Mouse (Mus musculus): ENCODE data around the gene Cerk. TPM values are rescaled to one million over a fixed set of nuclear protein-coding genes. Genes with fewer than 3 reads are reported as not detected.

Cerk gene
- polyA plus RNA-seq, 1 experiment = 20.8 TPM

DNA sequence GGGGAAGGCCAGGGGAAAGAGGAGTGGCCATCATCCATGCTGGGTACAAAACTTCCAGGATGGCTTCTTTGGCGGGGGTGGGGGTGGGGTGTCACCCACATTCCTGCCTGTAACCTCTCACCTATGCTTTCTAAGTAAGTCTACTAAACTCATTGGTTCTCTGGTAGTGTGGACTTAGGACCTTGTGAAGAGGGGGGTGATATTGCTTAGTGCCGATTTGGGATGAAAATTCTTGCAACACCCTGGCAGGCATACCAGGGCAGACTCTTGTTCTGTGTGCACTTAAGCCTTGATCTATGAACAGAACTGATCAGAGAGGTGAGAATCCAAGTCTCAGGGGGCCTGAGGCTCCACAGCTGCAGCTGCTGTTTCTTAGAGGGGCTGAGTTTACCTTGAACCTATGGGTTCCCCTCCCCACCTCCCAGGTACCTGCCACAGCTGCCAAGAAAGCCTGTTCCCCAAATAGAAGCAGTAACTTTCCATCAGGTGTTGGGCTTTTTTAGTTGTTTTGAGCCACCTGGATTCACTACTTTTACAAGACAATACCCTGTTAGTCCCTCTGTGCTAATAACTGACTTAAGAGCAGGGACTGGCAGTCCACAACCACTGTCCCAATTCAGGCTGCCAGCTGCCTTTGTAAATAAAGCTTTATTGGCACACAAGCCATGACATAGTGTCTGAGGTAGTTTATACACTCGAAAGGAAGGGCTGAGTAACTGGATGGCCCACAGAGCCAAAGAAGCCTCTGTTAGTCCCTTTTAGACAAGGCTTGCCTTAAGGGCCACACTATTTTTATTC is 10.5 kb downstream of the Cerk start:
- 66% methylated on average over 3 of the region's 3 CpGs for WGBS
- H3K27ac ChIP-seq (ENCODE audit: insufficient read depth, low read depth, low read length) = no peak overlapping the region
- H3K4me1 ChIP-seq (ENCODE audit: control insufficient read depth, insufficient read depth, low read length) = peaks cover 11% of the 10 kb centered on the region; the same call in 1 of the 2 replicates
- DNase-seq = no peak
- no peaks in the 10 kb centered on the region for H3K27me3 ChIP-seq (replicated peaks; ENCODE audit: control insufficient read depth, insufficient read depth, low read length)
- H3K4me3 ChIP-seq (ENCODE audit: insufficient read depth, low read depth, low read length) = no peak overlapping the region
- no peak for TF ChIP-seq POLR2A (IDR thresholded peaks at IDR 0.05; ENCODE audit: low read depth, low read length)
- TF ChIP-seq CTCF (conservative IDR thresholded peaks at IDR 0.05; ENCODE audit: insufficient read depth, insufficient read length, low read depth, low read length) = no peak
- H3K36me3 ChIP-seq (ENCODE audit: control insufficient read depth, insufficient read depth, low read length) = no peaks in the 10 kb centered on the region

DNA sequence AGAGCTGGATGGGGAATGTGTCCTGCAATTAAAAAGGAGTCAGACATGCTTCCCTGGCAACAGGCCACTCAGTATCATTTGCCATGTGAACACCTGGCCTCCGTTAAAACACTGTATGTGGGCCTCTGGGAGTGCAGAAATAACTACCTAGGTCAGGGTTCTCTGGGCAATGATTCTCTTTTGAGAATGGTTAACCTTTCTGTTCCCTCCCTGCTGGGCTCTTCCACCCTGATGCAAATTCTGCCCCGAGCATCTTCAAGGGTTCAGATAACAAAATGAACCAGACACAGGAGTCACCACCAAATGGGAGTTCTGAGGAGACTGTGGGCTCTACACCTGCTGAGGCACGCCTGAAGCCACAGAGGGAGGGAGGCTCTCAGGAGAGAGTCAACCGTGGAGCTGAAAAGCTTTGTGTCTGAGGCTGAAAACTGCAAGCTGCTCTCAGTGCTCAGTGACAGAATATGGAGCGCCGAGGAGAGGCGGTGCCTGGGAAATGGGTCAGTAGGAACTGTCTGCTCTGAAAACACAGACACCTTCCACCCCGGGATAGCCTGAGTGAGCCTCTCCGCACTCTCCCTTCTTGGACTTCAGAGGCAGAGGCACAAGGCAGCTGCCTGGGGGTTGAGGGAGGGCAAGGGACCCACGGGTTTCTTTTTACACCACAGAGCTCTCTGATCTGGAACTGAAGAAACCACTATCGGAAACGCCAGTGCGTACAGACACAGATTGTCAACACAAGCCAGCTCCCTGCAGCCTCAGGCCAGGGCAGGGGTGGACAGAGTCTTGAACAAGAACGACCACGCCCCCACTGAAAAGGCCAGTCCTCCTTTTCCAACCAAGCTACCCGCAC is 12.6 kb downstream of the Cerk start:
- no peaks in the 10 kb centered on the region for H3K27me3 ChIP-seq (replicated peaks; ENCODE audit: control insufficient read depth, insufficient read depth, low read length)
- H3K4me1 ChIP-seq (ENCODE audit: control insufficient read depth, insufficient read depth, low read length) = peaks cover 22% of the 10 kb centered on the region
- no peaks in the 10 kb centered on the region for H3K36me3 ChIP-seq (ENCODE audit: control insufficient read depth, insufficient read depth, low read length)
- peak; percentile 54 for DNase-seq
- H3K27ac ChIP-seq (ENCODE audit: insufficient read depth, low read depth, low read length) = no peak overlapping the region
- H3K4me3 ChIP-seq (ENCODE audit: insufficient read depth, low read depth, low read length) = no peak overlapping the region
- 26% methylated on average over 16 of the region's 16 CpGs for WGBS
- TF ChIP-seq CTCF (conservative IDR thresholded peaks at IDR 0.05; ENCODE audit: insufficient read depth, insufficient read length, low read depth, low read length) (no peak), POLR2A (IDR thresholded peaks at IDR 0.05; ENCODE audit: low read depth, low read length) (no peak)

DNA sequence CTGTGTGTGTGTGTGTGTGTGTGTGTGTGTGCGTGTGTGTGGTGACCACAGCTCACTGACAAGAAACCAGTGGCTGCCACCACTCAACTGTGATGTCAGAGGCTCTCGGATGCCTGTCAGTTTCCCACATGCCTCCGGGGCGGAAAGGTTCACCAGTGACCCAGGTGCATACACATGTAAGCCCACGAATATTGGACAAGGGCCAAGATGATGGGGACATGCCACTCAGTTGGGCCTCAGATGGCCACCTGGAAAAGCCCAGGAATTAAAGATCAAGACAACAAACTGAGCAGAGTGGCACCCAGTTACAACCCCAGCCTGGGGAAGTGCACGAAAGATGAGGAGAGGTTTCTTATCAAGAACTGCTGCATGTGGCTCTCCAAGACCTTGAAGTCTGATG is 13.4 kb downstream of the Cerk start:
- H3K27me3 ChIP-seq (replicated peaks; ENCODE audit: control insufficient read depth, insufficient read depth, low read length) = no peaks in the 10 kb centered on the region
- DNase-seq = no peak
- H3K27ac ChIP-seq (ENCODE audit: insufficient read depth, low read depth, low read length) = no peak overlapping the region
- H3K4me3 ChIP-seq (ENCODE audit: insufficient read depth, low read depth, low read length) = no peak overlapping the region
- 70% methylated on average over 6 of the region's 6 CpGs for WGBS
- H3K4me1 ChIP-seq (ENCODE audit: control insufficient read depth, insufficient read depth, low read length) = peaks cover 28% of the 10 kb centered on the region
- no peaks in the 10 kb centered on the region for H3K36me3 ChIP-seq (ENCODE audit: control insufficient read depth, insufficient read depth, low read length)
- TF ChIP-seq POLR2A (IDR thresholded peaks at IDR 0.05; ENCODE audit: low read depth, low read length) (no peak), CTCF (conservative IDR thresholded peaks at IDR 0.05; ENCODE audit: insufficient read depth, insufficient read length, low read depth, low read length) (no peak)

DNA sequence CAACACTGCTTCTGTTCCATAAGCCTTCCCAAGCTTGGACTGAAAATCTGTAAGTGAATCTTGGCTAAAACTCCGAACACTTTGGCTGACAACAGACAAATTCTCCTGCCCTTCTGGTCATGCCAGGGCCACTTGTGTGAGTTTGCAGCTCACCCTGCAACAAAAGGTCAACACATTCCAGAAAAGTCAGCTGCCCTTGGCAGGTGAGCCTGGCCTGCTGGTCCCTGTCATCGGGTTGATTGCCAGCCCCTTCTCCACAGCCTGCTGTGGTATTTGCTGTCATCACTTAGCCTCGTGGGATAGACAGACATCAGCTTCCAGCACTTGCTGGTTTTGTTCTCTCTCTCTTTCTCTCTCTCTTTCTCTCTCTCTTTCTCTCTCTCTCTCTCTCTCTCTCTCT is 13.8 kb downstream of the Cerk start:
- Histone ChIP-seq H3K36me3 (ENCODE audit: control insufficient read depth, insufficient read depth, low read length) (no peaks in the 10 kb centered on the region), H3K4me1 (ENCODE audit: control insufficient read depth, insufficient read depth, low read length) (peaks cover 28% of the 10 kb centered on the region), H3K4me3 (ENCODE audit: insufficient read depth, low read depth, low read length) (no peak overlapping the region), H3K27me3 (replicated peaks; ENCODE audit: control insufficient read depth, insufficient read depth, low read length) (no peaks in the 10 kb centered on the region), H3K27ac (ENCODE audit: insufficient read depth, low read depth, low read length) (no peak overlapping the region)
- DNase-seq = no peak
- TF ChIP-seq CTCF (conservative IDR thresholded peaks at IDR 0.05; ENCODE audit: insufficient read depth, insufficient read length, low read depth, low read length) (no peak), POLR2A (IDR thresholded peaks at IDR 0.05; ENCODE audit: low read depth, low read length) (no peak)
- 45% methylated on average over 3 of the region's 3 CpGs for WGBS

DNA sequence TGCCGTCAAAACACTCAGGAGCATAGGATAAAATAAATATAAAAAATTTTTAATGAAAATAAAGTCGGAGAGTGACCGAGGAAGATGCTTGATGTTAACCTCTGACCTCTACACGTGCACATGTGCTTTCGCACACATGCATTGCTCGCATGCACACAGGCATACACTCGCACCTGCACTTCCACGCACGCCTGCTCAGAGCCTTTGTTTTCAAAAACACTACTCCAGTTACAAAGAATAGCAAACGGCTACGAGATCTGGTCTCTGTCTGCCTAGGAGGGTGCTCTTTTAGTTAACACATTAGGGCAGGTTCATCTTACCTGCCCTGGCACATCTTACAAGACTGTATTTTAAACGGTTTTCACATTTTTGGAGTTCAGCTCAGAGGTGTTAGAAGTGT is 14.6 kb downstream of the Cerk start:
- 81% methylated on average over 12 of the region's 12 CpGs for WGBS
- no peaks in the 10 kb centered on the region for H3K27me3 ChIP-seq (replicated peaks; ENCODE audit: control insufficient read depth, insufficient read depth, low read length)
- peaks cover 28% of the 10 kb centered on the region for H3K4me1 ChIP-seq (ENCODE audit: control insufficient read depth, insufficient read depth, low read length)
- TF ChIP-seq POLR2A (IDR thresholded peaks at IDR 0.05; ENCODE audit: low read depth, low read length) = no peak
- no peak for TF ChIP-seq CTCF (conservative IDR thresholded peaks at IDR 0.05; ENCODE audit: insufficient read depth, insufficient read length, low read depth, low read length)
- H3K36me3 ChIP-seq (ENCODE audit: control insufficient read depth, insufficient read depth, low read length) = no peaks in the 10 kb centered on the region
- H3K4me3 ChIP-seq (ENCODE audit: insufficient read depth, low read depth, low read length) = no peak overlapping the region
- no peak for DNase-seq
- H3K27ac ChIP-seq (ENCODE audit: insufficient read depth, low read depth, low read length) = no peak overlapping the region

DNA sequence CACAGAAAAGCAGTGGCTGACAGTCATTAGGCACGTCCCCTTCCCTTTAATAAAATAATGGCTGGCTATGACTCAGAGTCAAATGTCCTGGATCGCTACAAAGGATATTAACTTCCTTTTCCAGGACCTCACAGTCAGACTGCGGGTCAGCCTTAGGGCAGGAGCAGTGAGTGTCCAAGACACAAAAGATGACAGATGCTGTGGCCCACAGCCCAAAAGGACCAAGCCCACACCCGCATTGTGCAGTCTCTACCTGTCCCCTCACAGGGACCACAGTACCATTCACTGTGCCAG is 16.2 kb downstream of the Cerk start:
- Histone ChIP-seq H3K4me3 (ENCODE audit: insufficient read depth, low read depth, low read length) (no peak overlapping the region), H3K36me3 (ENCODE audit: control insufficient read depth, insufficient read depth, low read length) (no peaks in the 10 kb centered on the region), H3K4me1 (ENCODE audit: control insufficient read depth, insufficient read depth, low read length) (peaks cover 28% of the 10 kb centered on the region), H3K27ac (ENCODE audit: insufficient read depth, low read depth, low read length) (peak overlapping the region; percentile 58), H3K27me3 (replicated peaks; ENCODE audit: control insufficient read depth, insufficient read depth, low read length) (no peaks in the 10 kb centered on the region)
- 58% methylated on average over 4 of the region's 4 CpGs for WGBS
- no peak for TF ChIP-seq CTCF (conservative IDR thresholded peaks at IDR 0.05; ENCODE audit: insufficient read depth, insufficient read length, low read depth, low read length)
- no peak for TF ChIP-seq POLR2A (IDR thresholded peaks at IDR 0.05; ENCODE audit: low read depth, low read length)
- DNase-seq = peak; percentile 74
